Mouse (Mus musculus): ENCODE results near the gene Slc11a2. TPM values are rescaled to one million over a fixed set of nuclear protein-coding genes. Genes with fewer than 3 reads are reported as not detected.

Slc11a2 gene
- polyA plus RNA-seq (2012; rRNA removed) = 16.2 and 19.2 TPM in 2 replicates

DNA sequence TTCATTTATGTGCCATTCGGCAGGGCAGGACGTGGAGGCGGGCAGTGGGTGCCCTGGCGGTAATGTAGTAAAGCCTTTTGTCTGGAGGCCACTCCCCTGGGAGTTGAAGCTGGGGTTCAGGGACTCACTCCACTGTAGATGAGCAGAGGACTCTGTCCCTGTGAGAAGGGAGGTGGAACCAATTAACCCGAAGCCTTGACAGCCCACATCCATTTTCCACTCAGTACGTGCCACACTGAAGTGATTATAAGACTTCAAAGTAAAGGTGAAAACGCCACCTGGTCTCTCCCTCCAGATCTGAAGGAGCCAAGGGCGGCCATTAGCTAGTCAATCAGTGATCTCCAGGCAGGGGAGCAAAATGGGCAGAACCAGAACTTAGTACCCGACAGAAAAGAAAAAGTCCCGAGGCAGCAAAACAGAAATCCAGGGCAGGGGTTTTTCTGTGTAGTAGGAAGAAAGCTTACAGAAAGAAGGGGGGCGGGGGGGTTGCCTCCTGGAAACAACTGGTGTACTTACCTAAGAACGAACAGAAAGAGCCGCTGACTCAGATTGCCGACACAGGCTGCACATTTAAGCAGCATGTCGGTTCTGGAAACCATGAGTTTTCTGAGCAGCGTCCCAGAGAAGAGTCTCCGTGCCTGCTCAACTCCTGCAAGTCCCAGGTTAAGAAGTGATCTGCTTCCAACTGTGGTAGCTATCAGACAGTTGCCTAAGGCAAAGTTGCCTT is at the start of gene Slc11a2:
Gene Slc11a2 (minus strand): TSS at position 677 of the 727 bp plus-strand sequence.

GRCm38 (mm10) chr15:100468295-100469188 is 43.7 kb upstream of the Slc11a2 start, which contains the start of gene Letmd1:
TSS of gene Letmd1 (plus strand) at chr15:100469023.

GRCm38 (mm10) chr15:100421758-100422197 is 3.1 kb downstream of the Slc11a2 start, which contains the start of gene Gm5475:
TSS of gene Gm5475 (plus strand) at chr15:100422147.

GRCm38 (mm10) chr15:100364242-100364641 is 60.6 kb downstream of the Slc11a2 start, which contains the start of gene Higd1c:
TSS of gene Higd1c (plus strand) at chr15:100364542.

GRCm38 (mm10) chr15:100352711-100353250 is 72.1 kb downstream of the Slc11a2 start, which contains the start of the genes Methig1 and Mettl7a2:
TSS of gene Methig1 (plus strand) at chr15:100353149.
TSS of gene Mettl7a2 (plus strand) at chr15:100353200.

Other genes starting within 250 kb of the Slc11a2 start
- gene Atf1, start 197.3 kb downstream of the Slc11a2 start, polyA plus RNA-seq (2012; rRNA removed) = 21.4 and 24.5 TPM in 2 replicates
- gene Tmprss12, start 144.2 kb downstream of the Slc11a2 start, polyA plus RNA-seq (2012; rRNA removed) = not detected in 2 replicates
- 20.3 and 26.2 TPM in 2 replicates for gene Mettl7a1, start 120.9 kb downstream of the Slc11a2 start, polyA plus RNA-seq (2012; rRNA removed)
- not detected in 2 replicates for gene Mettl7a3, start 90.1 kb downstream of the Slc11a2 start, polyA plus RNA-seq (2012; rRNA removed)
- gene Methig1, start 71.9 kb downstream of the Slc11a2 start, polyA plus RNA-seq (2012; rRNA removed) = not detected in 2 replicates
- not detected in 2 replicates for gene Mettl7a2, start 71.9 kb downstream of the Slc11a2 start, polyA plus RNA-seq (2012; rRNA removed)
- not detected in 2 replicates for gene Higd1c, start 60.5 kb downstream of the Slc11a2 start, polyA plus RNA-seq (2012; rRNA removed)
- not detected in 2 replicates for gene Gm5475, start 2.9 kb downstream of the Slc11a2 start, polyA plus RNA-seq (2012; rRNA removed)
- 10.1 and 11.2 TPM in 2 replicates for gene Letmd1, start 44.0 kb upstream of the Slc11a2 start, polyA plus RNA-seq (2012; rRNA removed)
- 0.86 and 0.95 TPM in 2 replicates for gene Csrnp2, start 70.4 kb upstream of the Slc11a2 start, polyA plus RNA-seq (2012; rRNA removed)
- gene Tfcp2, start 126.9 kb upstream of the Slc11a2 start, polyA plus RNA-seq (2012; rRNA removed) = 3.4 and 4.8 TPM in 2 replicates
- gene Pou6f1, start 174.9 kb upstream of the Slc11a2 start, polyA plus RNA-seq (2012; rRNA removed) = 3.5 and 4.0 TPM in 2 replicates
- gene Dazap2, start 190.3 kb upstream of the Slc11a2 start, polyA plus RNA-seq (2012; rRNA removed) = 433 and 438 TPM in 2 replicates
- 142 and 308 TPM in 2 replicates for gene Smagp, start 211.9 kb upstream of the Slc11a2 start, polyA plus RNA-seq (2012; rRNA removed)
- 1.3 and 1.6 TPM in 2 replicates for gene Bin2, start 244.5 kb upstream of the Slc11a2 start, polyA plus RNA-seq (2012; rRNA removed)

Data from stomach, adult 2 months (tissue).